Mouse (Mus musculus) retina, embryonic 14.5 days (tissue): ENCODE measurements around the gene 4930442H23Rik.
"Not testable (repeated sequence)": the region's sequence is repeated elsewhere in the genome, so short reads cannot be mapped to it uniquely, and the experiment has no call there.

Experiments used
- DNase-seq: peaks from one replicate; pipeline ENCODE4 v3.0.0-alpha.2; 2015; ENCODE audit warnings: low spot score

Gene 4930442H23Rik

GRCm38 (mm10) chr10:81177958-81178712 lies 5.5 kb downstream of the 4930442H23Rik start:
- no peak for DNase-seq

GRCm38 (mm10) chr10:81177491-81177925 lies 6.1 kb downstream of the 4930442H23Rik start:
- no peak for DNase-seq

- peak; percentile 99 for DNase-seq
These were observed 7.0 kb downstream of the 4930442H23Rik start, which contains the start of gene Eef2 for GRCm38 (mm10) chr10:81176466-81177271. Gene Eef2 (plus strand): TSS chr10:81176631.

GRCm38 (mm10) chr10:81175936-81176465 lies 7.6 kb downstream of the 4930442H23Rik start:
- no peak for DNase-seq

GRCm38 (mm10) chr10:81175345-81175701 lies 8.3 kb downstream of the 4930442H23Rik start:
- not testable (repeated sequence) for DNase-seq

GRCm38 (mm10) chr10:81174617-81175344 lies 8.9 kb downstream of the 4930442H23Rik start:
- peak; percentile 94 for DNase-seq

- DNase-seq = peak; percentile 92
These were observed 10.5 kb downstream of the 4930442H23Rik start for GRCm38 (mm10) chr10:81173132-81173531.

GRCm38 (mm10) chr10:81169411-81169900 lies 14.2 kb downstream of the 4930442H23Rik start:
- DNase-seq = peak; percentile 42

GRCm38 (mm10) chr10:81168521-81169244 lies 15.0 kb downstream of the 4930442H23Rik start:
- DNase-seq = peak; percentile 78

- DNase-seq = no peak
These were observed 15.6 kb downstream of the 4930442H23Rik start for GRCm38 (mm10) chr10:81168087-81168431.

GRCm38 (mm10) chr10:81167200-81168086 lies 16.2 kb downstream of the 4930442H23Rik start, which contains the start of gene Pias4:
Gene Pias4 (minus strand): TSS chr10:81167923.
- peak; percentile 100 for DNase-seq

- DNase-seq = no peak
These were observed 18.5 kb downstream of the 4930442H23Rik start for GRCm38 (mm10) chr10:81165118-81165517.

- no peak for DNase-seq
These were observed 21.4 kb downstream of the 4930442H23Rik start for GRCm38 (mm10) chr10:81162318-81162652.

- DNase-seq = no peak
These were observed 21.9 kb downstream of the 4930442H23Rik start for GRCm38 (mm10) chr10:81161602-81162317.

GRCm38 (mm10) chr10:81154736-81155135 lies 28.9 kb downstream of the 4930442H23Rik start:
- no peak for DNase-seq

- no peak for DNase-seq
These were observed 29.3 kb downstream of the 4930442H23Rik start for GRCm38 (mm10) chr10:81154313-81154712.

- DNase-seq = no peak
These were observed 31.0 kb downstream of the 4930442H23Rik start for GRCm38 (mm10) chr10:81152609-81153008.

- DNase-seq = no peak
These were observed 32.4 kb downstream of the 4930442H23Rik start for GRCm38 (mm10) chr10:81151261-81151660.

GRCm38 (mm10) chr10:81146296-81146695 lies 37.4 kb downstream of the 4930442H23Rik start:
- no peak for DNase-seq

GRCm38 (mm10) chr10:81145778-81146177 lies 37.9 kb downstream of the 4930442H23Rik start:
- no peak for DNase-seq
